Mouse (Mus musculus): ENCODE measurements around the gene Phf1. TPM values are rescaled to one million over a fixed set of nuclear protein-coding genes. Genes with fewer than 3 reads are reported as not detected.

The Phf1 gene
- polyA plus RNA-seq, 1 experiment from 2014 or later = 9.8 TPM

- Histone ChIP-seq H3K4me3 (replicated peaks; ENCODE audit: low read depth, low read length) (no peak overlapping the region), H3K9ac (ENCODE audit: low read depth, low read length) (no peak overlapping the region), H3K36me3 (ENCODE audit: insufficient read depth, low read length) (peaks cover 13% of the 10 kb centered on the region), H3K4me2 (ENCODE audit: low read length) (no peak overlapping the region), H3K27me3 (ENCODE audit: insufficient read depth, low read length) (no peaks in the 10 kb centered on the region), H3K9me3 (replicated peaks; ENCODE audit: low read length) (no peaks in the 10 kb centered on the region), H3K4me1 (replicated peaks; ENCODE audit: insufficient read depth, low read length) (no peaks in the 10 kb centered on the region), H3K27ac (no peak overlapping the region)
- DNase-seq (ENCODE audit: low spot score) (no peak), ATAC-seq (replicated peaks; ENCODE audit: low FRiP score, low read depth) (no peak)
- no peak for TF ChIP-seq CTCF (IDR thresholded peaks at IDR 0.05; ENCODE audit: low read depth)
- WGBS = 73% methylated on average over 2 of the region's 2 CpGs
Observed at GRCm38 (mm10) chr17:26979426-26979825, 46.6 kb downstream of the Phf1 start.

- no peak overlapping the region for H3K9ac ChIP-seq (ENCODE audit: low read depth, low read length)
- WGBS = 57% methylated on average over 2 of the region's 2 CpGs
- peaks cover 13% of the 10 kb centered on the region for H3K36me3 ChIP-seq (ENCODE audit: insufficient read depth, low read length)
- no peak for DNase-seq (ENCODE audit: low spot score)
- ATAC-seq (replicated peaks; ENCODE audit: low FRiP score, low read depth) = no peak
- H3K27me3 ChIP-seq (ENCODE audit: insufficient read depth, low read length) = no peaks in the 10 kb centered on the region
- H3K9me3 ChIP-seq (replicated peaks; ENCODE audit: low read length) = no peaks in the 10 kb centered on the region
- H3K27ac ChIP-seq = no peak overlapping the region
- H3K4me1 ChIP-seq (replicated peaks; ENCODE audit: insufficient read depth, low read length) = no peaks in the 10 kb centered on the region
- no peak for TF ChIP-seq CTCF (IDR thresholded peaks at IDR 0.05; ENCODE audit: low read depth)
- H3K4me3 ChIP-seq (replicated peaks; ENCODE audit: low read depth, low read length) = no peak overlapping the region
- H3K4me2 ChIP-seq (ENCODE audit: low read length) = no peak overlapping the region
Observed at GRCm38 (mm10) chr17:26981050-26981449, 48.2 kb downstream of the Phf1 start.

- Histone ChIP-seq H3K9me3 (replicated peaks; ENCODE audit: low read length) (no peaks in the 10 kb centered on the region), H3K27ac (no peak overlapping the region), H3K4me1 (replicated peaks; ENCODE audit: insufficient read depth, low read length) (no peaks in the 10 kb centered on the region), H3K4me2 (ENCODE audit: low read length) (no peak overlapping the region), H3K27me3 (ENCODE audit: insufficient read depth, low read length) (no peaks in the 10 kb centered on the region), H3K36me3 (ENCODE audit: insufficient read depth, low read length) (peaks cover 4% of the 10 kb centered on the region; the same call in 1 of the 2 replicates), H3K4me3 (replicated peaks; ENCODE audit: low read depth, low read length) (no peak overlapping the region), H3K9ac (ENCODE audit: low read depth, low read length) (no peak overlapping the region)
- ATAC-seq (replicated peaks; ENCODE audit: low FRiP score, low read depth) (no peak), DNase-seq (ENCODE audit: low spot score) (peak; percentile 14)
- WGBS = 84% methylated on average over 4 of the region's 4 CpGs
- no peak for TF ChIP-seq CTCF (IDR thresholded peaks at IDR 0.05; ENCODE audit: low read depth)
Observed at GRCm38 (mm10) chr17:26983382-26983781, 50.5 kb downstream of the Phf1 start.

- DNase-seq (ENCODE audit: low spot score) (no peak), ATAC-seq (replicated peaks; ENCODE audit: low FRiP score, low read depth) (no peak; the same call in 1 of the 2 replicates)
- H3K9me3 ChIP-seq (replicated peaks; ENCODE audit: low read length) = no peaks in the 10 kb centered on the region
- no peak overlapping the region for H3K27ac ChIP-seq
- 49% methylated on average over 10 of the region's 10 CpGs for WGBS
- H3K4me2 ChIP-seq (ENCODE audit: low read length) = no peak overlapping the region
- H3K4me1 ChIP-seq (replicated peaks; ENCODE audit: insufficient read depth, low read length) = no peaks in the 10 kb centered on the region
- TF ChIP-seq CTCF (IDR thresholded peaks at IDR 0.05; ENCODE audit: low read depth) = no peak
- H3K36me3 ChIP-seq (ENCODE audit: insufficient read depth, low read length) = no peaks in the 10 kb centered on the region
- no peak overlapping the region for H3K9ac ChIP-seq (ENCODE audit: low read depth, low read length)
- H3K27me3 ChIP-seq (ENCODE audit: insufficient read depth, low read length) = no peaks in the 10 kb centered on the region
- H3K4me3 ChIP-seq (replicated peaks; ENCODE audit: low read depth, low read length) = no peak overlapping the region
Observed at GRCm38 (mm10) chr17:26985503-26986179, 52.8 kb downstream of the Phf1 start.

Small RNA genes within 50 kb of the gene (microRNA-seq; reads per million reads assigned to microRNA genes)
- gene Gm27775 (not detected), gene Mir3083 (not detected), gene Mir6968 (not detected)

Other genes with a start within 250 kb of the Phf1 start
- gene Crebrf, start 217.4 kb upstream of the Phf1 start, polyA plus RNA-seq (2015; fragmentation: Nextera tagmentation; extraction: Ambion mirVana) = 13.8 and 17.6 TPM in 2 replicates
- gene Bnip1, start 152.0 kb upstream of the Phf1 start, polyA plus RNA-seq (2015; fragmentation: Nextera tagmentation; extraction: Ambion mirVana) = 43.7 and 45.2 TPM in 2 replicates
- gene Nkx2-5, start 88.0 kb upstream of the Phf1 start, polyA plus RNA-seq (2015; fragmentation: Nextera tagmentation; extraction: Ambion mirVana) = not detected in 2 replicates
- gene Kifc5b, start 16.0 kb upstream of the Phf1 start, polyA plus RNA-seq (2015; fragmentation: Nextera tagmentation; extraction: Ambion mirVana) = 1.3 and 1.8 TPM in 2 replicates
- gene Cuta, start 6.5 kb downstream of the Phf1 start, polyA plus RNA-seq (2015; fragmentation: Nextera tagmentation; extraction: Ambion mirVana) = 226 and 227 TPM in 2 replicates
- 0.78 and 0.99 TPM in 2 replicates for gene Syngap1, start 8.2 kb downstream of the Phf1 start, polyA plus RNA-seq (2015; fragmentation: Nextera tagmentation; extraction: Ambion mirVana)
- 11.1 and 12.1 TPM in 2 replicates for gene Zbtb9, start 40.1 kb downstream of the Phf1 start, polyA plus RNA-seq (2015; fragmentation: Nextera tagmentation; extraction: Ambion mirVana)
- 6.3 and 6.7 TPM in 2 replicates for gene Bak1, start 96.0 kb downstream of the Phf1 start, polyA plus RNA-seq (2015; fragmentation: Nextera tagmentation; extraction: Ambion mirVana)
- 4.1 and 4.2 TPM in 2 replicates for gene Itpr3, start 124.3 kb downstream of the Phf1 start, polyA plus RNA-seq (2015; fragmentation: Nextera tagmentation; extraction: Ambion mirVana)
- gene Uqcc2, start 200.9 kb downstream of the Phf1 start, polyA plus RNA-seq (2015; fragmentation: Nextera tagmentation; extraction: Ambion mirVana) = 286 and 315 TPM in 2 replicates
- gene Ip6k3, start 234.7 kb downstream of the Phf1 start, polyA plus RNA-seq (2015; fragmentation: Nextera tagmentation; extraction: Ambion mirVana) = 0.18 and 0.43 TPM in 2 replicates

Measured in kidney, postnatal 0 days (tissue).